Mouse (Mus musculus): ENCODE measurements at regions not wholly inside any gene's neighbourhood (a gene's known extent, or its start where the extent isn't known, plus 50 kb on each side); places are given as distances from the start of the nearest gene placed in this dataset.

GRCm38 (mm10) chr4:153798061-153798460 is 159.0 kb upstream of the A430005L14Rik start:
- no peak for TF ChIP-seq USF2 (IDR thresholded peaks at IDR 0.05; ENCODE audit: borderline replicate concordance in 1 of 2, insufficient read depth in 1 of 2, low read depth in 1 of 2, low read length in 2 of 2)
- no peak for TF ChIP-seq CTCF (IDR thresholded peaks at IDR 0.05 in 2 of 3, conservative IDR thresholded peaks at IDR 0.05 in 1 of 3; ENCODE audit: control insufficient read depth in 1 of 3, insufficient read depth in 1 of 3, low read depth in 2 of 3, low read length in 3 of 3, poor library complexity in 1 of 3, severe bottlenecking in 1 of 3)
- TF ChIP-seq POLR2A (IDR thresholded peaks at IDR 0.05; ENCODE audit: control insufficient read depth in 1 of 2, insufficient read depth in 1 of 2, low read depth in 1 of 2, low read length in 2 of 2, poor library complexity in 1 of 2), result no peak
- no peak for TF ChIP-seq MAX (IDR thresholded peaks at IDR 0.05; ENCODE audit: low read length)
- no peak for TF ChIP-seq MYC (IDR thresholded peaks at IDR 0.05; ENCODE audit: low read depth, low read length)
- no peak for TF ChIP-seq MEF2A (IDR thresholded peaks at IDR 0.05; ENCODE audit: extremely low read depth, insufficient replicate concordance, low read depth, low read length, poor library complexity, severe bottlenecking)
- no peak for TF ChIP-seq EP300 (IDR thresholded peaks at IDR 0.05; ENCODE audit: low read depth in 1 of 2, low read length in 2 of 2)
- no peak for TF ChIP-seq GATA1 (IDR thresholded peaks at IDR 0.05; ENCODE audit: low read depth, low read length)
- no peak for TF ChIP-seq HCFC1 (IDR thresholded peaks at IDR 0.05; ENCODE audit: low read depth, low read length)
- no peak for TF ChIP-seq ZKSCAN1 (IDR thresholded peaks at IDR 0.05; ENCODE audit: low read depth, low read length)

Data from MEL (cell line).